Mouse (Mus musculus) subcutaneous adipose tissue, adult 2 months (tissue): ENCODE results near the gene Ankrd10. TPM values are rescaled to one million over a fixed set of nuclear protein-coding genes. Genes with fewer than 3 reads are reported as not detected.

Experiments
- polyA plus RNA-seq: library from polyadenylated mRNA; depleted of rRNA; stranded (reverse); fragments of >200 nt; gene quantifications from 2 replicates; pipeline ENCODE4 v1.2.3, GENCODE M21; 2012; ENCODE audit warnings: low replicate concordance; rRNA removed

Gene Ankrd10
- 33.6 and 132 TPM in 2 replicates for polyA plus RNA-seq

DNA sequence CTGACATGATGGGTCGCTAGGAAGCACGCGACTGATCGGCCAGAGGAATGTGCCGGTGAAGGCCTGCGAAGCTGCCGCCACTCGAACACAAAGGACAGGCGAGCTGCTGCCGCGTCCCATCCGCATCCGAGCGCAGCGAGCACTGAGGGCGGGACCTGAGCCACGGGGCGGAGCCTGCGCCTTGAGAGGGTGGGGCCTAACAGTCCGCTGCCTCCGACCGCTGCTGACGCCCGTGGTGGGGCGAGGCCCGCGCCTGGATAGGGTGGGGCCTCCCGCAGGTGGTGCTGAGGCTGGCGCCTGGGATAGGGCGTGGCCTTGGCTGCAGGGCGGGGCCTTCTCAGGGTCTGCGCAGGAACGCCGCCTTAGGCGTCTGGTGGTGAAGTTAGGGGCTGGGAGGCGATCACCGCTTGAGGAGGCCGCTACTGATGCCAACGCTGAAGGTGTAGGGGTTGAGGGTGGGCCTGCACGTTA, at the start of gene Ankrd10:
Ankrd10 (minus strand) TSS at position 147 of the 471 bp plus-strand sequence.

Other genes with a start within 250 kb of the Ankrd10 start
- gene Rab20, start 157.0 kb downstream of the Ankrd10 start, polyA plus RNA-seq = 3.1 and 33.7 TPM in 2 replicates
- gene Naxd, start 138.3 kb downstream of the Ankrd10 start, polyA plus RNA-seq = 118 and 129 TPM in 2 replicates
- 42.5 and 67.1 TPM in 2 replicates for gene Cars2, start 85.0 kb downstream of the Ankrd10 start, polyA plus RNA-seq
- 10.9 and 20.3 TPM in 2 replicates for gene Ing1, start 80.2 kb downstream of the Ankrd10 start, polyA plus RNA-seq
- not detected in 2 replicates for gene 1700016D06Rik, start 65.3 kb upstream of the Ankrd10 start, polyA plus RNA-seq
- gene Arhgef7, start 92.0 kb upstream of the Ankrd10 start, polyA plus RNA-seq = 40.3 and 43.6 TPM in 2 replicates
- not detected in 2 replicates for gene Tex29, start 204.7 kb upstream of the Ankrd10 start, polyA plus RNA-seq